Mouse (Mus musculus) midbrain, embryonic 14.5 days (tissue): ENCODE results near the gene Mblac1. TPM values are rescaled to one million over a fixed set of nuclear protein-coding genes. Genes with fewer than 3 reads are reported as not detected.

Experiments
- ATAC-seq: fragments of 200-750 bp; cut with Nextera tagmentation; 2 replicates; pipeline ENCODE4 v1.8.0; 2017; ENCODE audit warnings: moderate number of reproducible peaks, moderate library complexity; ENCODE audit not compliant: low FRiP score, low TSS enrichment
- DNase-seq: peaks from one replicate; pipeline ENCODE4 v3.0.0-alpha.2; 2015
- H3K27ac ChIP-seq: fragments of 300-500 bp; sonication (generic); replicated peaks from 2 replicates; pipeline ENCODE4 v1.5.1; 2014; ENCODE audit warnings: mild to moderate bottlenecking, low read depth, low read length, moderate library complexity
- H3K27me3 ChIP-seq: fragments of 300-500 bp; sonication (generic); 2 replicates; pipeline ENCODE4 v1.6.1; 2014; ENCODE audit warnings: low read length, control low read depth, mixed read lengths; ENCODE audit not compliant: control insufficient read depth, insufficient read depth
- H3K36me3 ChIP-seq: fragments of 300-500 bp; sonication (generic); 2 replicates; pipeline ENCODE4 v1.6.1; 2014; ENCODE audit warnings: low read length, control low read depth; ENCODE audit not compliant: control insufficient read depth, insufficient read depth
- H3K4me1 ChIP-seq: fragments of 300-500 bp; sonication (generic); 2 replicates; pipeline ENCODE4 v1.6.1; 2014; ENCODE audit warnings: mild to moderate bottlenecking, antibody characterized with exemption, low read length, control low read depth; ENCODE audit not compliant: control insufficient read depth, insufficient read depth
- H3K4me2 ChIP-seq: fragments of 300-500 bp; sonication (generic); 2 replicates; pipeline ENCODE4 v1.6.1; 2014; ENCODE audit warnings: mild to moderate bottlenecking, low read length, moderate library complexity
- H3K4me3 ChIP-seq: fragments of 300-500 bp; sonication (generic); replicated peaks from 2 replicates; pipeline ENCODE4 v1.5.1; 2014; ENCODE audit warnings: low read depth, low read length
- H3K9ac ChIP-seq: fragments of 300-500 bp; sonication (generic); replicated peaks from 2 replicates; pipeline ENCODE4 v1.6.1; 2014; ENCODE audit warnings: mild to moderate bottlenecking, low read length, moderate library complexity
- H3K9me3 ChIP-seq: fragments of 300-500 bp; sonication (generic); 2 replicates; pipeline ENCODE4 v1.6.1; 2016; ENCODE audit warnings: low read length, control low read depth, mixed read lengths; ENCODE audit not compliant: control insufficient read depth
- WGBS: fragments of 180-500 bp; shearing (Covaris S2); extraction: QIAGEN DNeasy Blood & Tissue Kit; methylation state at CpG from one replicate; pipeline ENCODE4 v1.1.7; 2014; 5-methylcytosine and 5-hydroxymethylcytosine counted together
- microRNA counts: library from miRNA; unstranded; fragments of <30 nt; microRNA quantifications from one replicate; lab custom pipeline; 2016
- microRNA-seq: library from miRNA; unstranded; fragments of <30 nt; microRNA quantifications from one replicate; pipeline ENCODE4, GENCODE M21; 2016
- polyA plus RNA-seq: library from polyadenylated mRNA; unstranded; fragments of >200 nt; fragmentation: Nextera tagmentation; extraction: Ambion mirVana; gene quantifications from 2 replicates; pipeline ENCODE4 v1.2.1, GENCODE M21; 2014

The Mblac1 gene
- polyA plus RNA-seq, 1 experiment from 2014 or later, result 12.6 TPM

DNA sequence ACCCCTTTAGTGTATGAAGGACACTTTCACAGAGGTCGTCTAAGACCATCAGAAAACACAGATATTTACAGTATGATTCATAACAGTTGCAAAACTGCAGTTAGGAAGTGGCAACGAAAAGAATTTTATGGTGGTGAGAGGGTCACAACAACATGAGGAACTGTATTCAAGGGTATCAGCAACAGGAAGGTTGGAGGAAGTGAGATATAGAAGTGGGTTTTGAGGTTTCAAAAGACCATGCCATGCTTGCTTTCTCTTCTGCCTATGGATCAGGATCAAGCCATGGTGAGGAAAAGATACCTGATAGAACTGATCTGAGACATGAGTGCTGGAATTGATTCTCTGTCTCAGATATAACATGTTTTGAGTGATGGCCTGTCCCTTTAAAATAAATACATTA lies 33.3 kb downstream of the Mblac1 start:
- Histone ChIP-seq H3K9ac (no peak overlapping the region), H3K36me3 (no peaks in the 10 kb centered on the region), H3K4me2 (no peak overlapping the region), H3K9me3 (no peaks in the 10 kb centered on the region), H3K27me3 (no peaks in the 10 kb centered on the region), H3K27ac (no peak overlapping the region), H3K4me1 (no peaks in the 10 kb centered on the region), H3K4me3 (no peak overlapping the region)
- WGBS, result 78% methylated on average over 2 of the region's 2 CpGs
- DNase-seq, result no peak
- no peak for ATAC-seq

DNA sequence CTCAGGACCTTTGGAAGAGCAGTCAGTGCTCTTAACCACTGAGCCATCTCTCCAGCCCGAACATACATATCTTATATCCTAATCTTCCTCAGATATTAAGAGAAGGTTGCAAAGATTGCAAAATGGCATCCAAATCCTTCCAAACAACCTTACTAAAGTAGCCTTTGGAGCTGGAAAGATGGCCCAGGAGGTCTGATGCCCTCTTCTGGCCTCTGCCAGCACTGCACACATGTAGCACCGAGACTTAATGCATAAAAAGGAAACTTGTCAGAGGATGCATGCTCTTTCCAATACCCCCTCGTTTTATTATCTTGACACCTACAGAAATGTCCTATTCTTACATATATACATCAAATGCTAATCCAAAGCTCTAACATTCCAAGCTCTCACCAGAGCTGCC lies 33.9 kb downstream of the Mblac1 start:
- ATAC-seq, result no peak
- no peaks in the 10 kb centered on the region for H3K27me3 ChIP-seq
- H3K4me2 ChIP-seq, result no peak overlapping the region
- H3K4me1 ChIP-seq, result no peaks in the 10 kb centered on the region
- H3K9me3 ChIP-seq, result no peaks in the 10 kb centered on the region
- H3K27ac ChIP-seq, result no peak overlapping the region
- no peak overlapping the region for H3K4me3 ChIP-seq
- 61% methylated on average over 3 of the region's 3 CpGs for WGBS
- H3K36me3 ChIP-seq, result no peaks in the 10 kb centered on the region
- H3K9ac ChIP-seq, result no peak overlapping the region
- peak; percentile 11 for DNase-seq

DNA sequence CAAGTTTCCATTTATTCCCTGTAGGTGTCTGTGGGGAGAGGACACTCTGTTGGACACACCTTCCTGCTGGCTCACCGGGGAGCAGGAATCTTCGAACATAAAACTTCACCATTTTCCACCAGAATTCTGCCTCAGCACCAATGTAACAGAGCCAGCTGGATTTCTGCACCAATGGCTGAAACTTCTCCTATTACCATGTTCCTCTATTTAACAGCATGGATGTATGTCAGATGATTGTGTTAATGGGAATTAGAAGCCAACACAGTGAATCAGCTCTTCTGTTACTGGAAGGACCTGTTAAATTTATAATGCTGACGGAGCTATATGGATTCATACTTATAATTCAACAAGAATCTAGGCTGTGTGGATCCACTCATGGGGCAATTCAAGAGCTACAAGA lies 35.4 kb downstream of the Mblac1 start:
- ATAC-seq, result no peak

DNA sequence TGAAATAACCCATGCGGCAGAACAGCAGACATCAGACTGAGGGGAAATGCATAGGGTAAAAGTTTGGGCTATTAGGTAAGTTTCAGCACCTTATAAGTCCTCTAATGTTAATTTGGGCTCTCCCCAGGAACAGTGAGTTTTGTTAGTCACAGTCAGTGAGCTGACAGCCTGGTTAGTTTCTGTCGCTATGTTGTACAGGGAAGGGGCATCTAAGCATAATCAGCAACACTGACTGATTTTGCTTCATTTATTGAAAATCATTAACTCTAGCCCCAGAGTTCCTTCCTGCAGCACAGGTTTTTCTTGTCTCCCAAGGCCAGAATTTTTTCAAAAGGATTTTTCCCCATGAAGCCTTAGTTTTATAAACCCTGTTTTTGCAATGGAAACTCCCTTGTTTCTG lies 39.7 kb downstream of the Mblac1 start:
- no peaks in the 10 kb centered on the region for H3K27me3 ChIP-seq
- no peak overlapping the region for H3K4me3 ChIP-seq
- H3K36me3 ChIP-seq, result no peaks in the 10 kb centered on the region
- DNase-seq (no peak), ATAC-seq (no peak)
- no peaks in the 10 kb centered on the region for H3K4me1 ChIP-seq
- no peaks in the 10 kb centered on the region for H3K9me3 ChIP-seq
- no peak overlapping the region for H3K4me2 ChIP-seq
- 88% methylated on average over 2 of the region's 2 CpGs for WGBS
- no peak overlapping the region for H3K27ac ChIP-seq
- no peak overlapping the region for H3K9ac ChIP-seq

More for the DNA sequence above, 35.4 kb downstream of the Mblac1 start:
- Histone ChIP-seq H3K27ac (no peak overlapping the region), H3K4me2 (no peak overlapping the region), H3K27me3 (no peaks in the 10 kb centered on the region), H3K36me3 (no peaks in the 10 kb centered on the region), H3K4me3 (no peak overlapping the region), H3K9ac (no peak overlapping the region), H3K9me3 (no peaks in the 10 kb centered on the region), H3K4me1 (no peaks in the 10 kb centered on the region)
- 97% methylated on average over 3 of the region's 3 CpGs for WGBS
- DNase-seq, result no peak

DNA sequence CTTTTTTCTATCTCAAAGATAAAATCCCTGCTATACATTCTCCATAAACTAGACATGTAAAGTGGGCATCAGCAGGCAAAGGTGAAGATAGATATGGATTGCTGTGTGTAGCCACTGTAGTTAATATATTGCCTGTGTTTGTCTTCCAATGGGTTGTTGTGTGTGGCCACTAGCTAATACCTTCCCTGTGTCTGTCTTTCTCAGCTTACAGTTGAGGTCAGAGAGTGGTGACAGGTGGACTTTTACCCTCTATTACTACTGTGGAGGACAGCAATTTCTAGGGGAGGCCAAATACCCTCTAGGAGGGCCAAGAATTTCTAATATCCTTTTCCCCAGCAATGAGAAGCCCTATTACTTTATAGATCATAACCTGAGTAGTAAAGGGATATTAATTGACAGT lies 40.1 kb downstream of the Mblac1 start:
- H3K27ac ChIP-seq, result no peak overlapping the region
- no peaks in the 10 kb centered on the region for H3K4me1 ChIP-seq
- no peaks in the 10 kb centered on the region for H3K9me3 ChIP-seq
- ATAC-seq (no peak), DNase-seq (no peak)
- no peaks in the 10 kb centered on the region for H3K27me3 ChIP-seq
- H3K9ac ChIP-seq, result no peak overlapping the region
- H3K4me2 ChIP-seq, result no peak overlapping the region
- no peaks in the 10 kb centered on the region for H3K36me3 ChIP-seq
- no peak overlapping the region for H3K4me3 ChIP-seq

DNA sequence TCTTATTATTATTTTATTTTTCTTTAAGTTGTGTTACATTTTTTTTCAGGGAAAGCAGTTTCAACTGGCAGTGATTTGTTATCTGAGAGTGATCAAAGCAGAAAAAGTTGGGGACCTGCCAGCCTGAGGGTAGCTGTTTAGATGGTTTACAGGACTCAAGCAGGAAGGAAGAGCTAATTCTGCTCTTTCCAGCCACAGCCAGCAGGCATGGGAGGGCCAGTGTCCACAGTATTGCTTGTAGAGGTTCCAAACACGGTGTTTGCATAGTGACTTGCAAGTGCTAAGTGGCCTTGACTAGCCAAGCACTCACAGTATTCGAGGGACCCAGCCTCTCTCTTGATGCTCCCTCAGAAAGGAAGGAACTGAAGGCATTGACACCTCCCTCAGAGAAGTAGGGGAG lies 47.4 kb downstream of the Mblac1 start:
- Histone ChIP-seq H3K27me3 (no peaks in the 10 kb centered on the region), H3K4me2 (no peak overlapping the region), H3K36me3 (no peaks in the 10 kb centered on the region), H3K4me1 (no peaks in the 10 kb centered on the region), H3K9me3 (no peaks in the 10 kb centered on the region), H3K27ac (no peak overlapping the region), H3K4me3 (no peak overlapping the region), H3K9ac (no peak overlapping the region)
- DNase-seq (no peak), ATAC-seq (no peak)
- WGBS, result 31% methylated on average over 2 of the region's 2 CpGs

MicroRNA genes within 50 kb of the gene (microRNA counts, 519-probe panel; counts per million panel counts)
- microRNA mmu-miR-106b (lab: Ali Mortazavi, UCI), result 6,789 counts per million, percentile 85 among the panel's probes with 10 or more counts
- microRNA mmu-miR-25 (lab: Ali Mortazavi, UCI), result 6,992 counts per million, percentile 89 among the panel's probes with 10 or more counts
- microRNA mmu-miR-93 (lab: Ali Mortazavi, UCI), result 6,540 counts per million, percentile 83 among the panel's probes with 10 or more counts

Small RNA genes within 50 kb of the gene (microRNA-seq; reads per million reads assigned to microRNA genes)
- gene Mir106b (12,661 reads per million, percentile 97 among the genes with 10 or more reads in this experiment), gene Mir25 (635 reads per million, percentile 76 among the genes with 10 or more reads in this experiment), gene Mir93 (13,268 reads per million, percentile 97 among the genes with 10 or more reads in this experiment)

Other genes starting within 250 kb of the Mblac1 start
- gene Gjc3, start 231.2 kb upstream of the Mblac1 start, polyA plus RNA-seq, result 0.13 and 0.43 TPM in 2 replicates
- gene Azgp1, start 212.8 kb upstream of the Mblac1 start, polyA plus RNA-seq, result not detected in 2 replicates
- not detected in 2 replicates for gene Smok3a, start 173.1 kb upstream of the Mblac1 start, polyA plus RNA-seq
- not detected in 2 replicates for gene Smok3b, start 172.9 kb upstream of the Mblac1 start, polyA plus RNA-seq
- gene Smok3c, start 141.1 kb upstream of the Mblac1 start, polyA plus RNA-seq, result not detected in 2 replicates
- 28.8 and 42.3 TPM in 2 replicates for gene Zkscan1, start 109.2 kb upstream of the Mblac1 start, polyA plus RNA-seq
- gene Zscan21, start 77.4 kb upstream of the Mblac1 start, polyA plus RNA-seq, result 94.0 and 113 TPM in 2 replicates
- gene Zfp113, start 38.6 kb upstream of the Mblac1 start, polyA plus RNA-seq, result 24.9 and 27.8 TPM in 2 replicates
- gene Cops6, start 33.2 kb upstream of the Mblac1 start, polyA plus RNA-seq, result 241 and 270 TPM in 2 replicates
- 16.8 and 19.9 TPM in 2 replicates for gene Ap4m1, start 22.3 kb upstream of the Mblac1 start, polyA plus RNA-seq
- gene Mcm7, start 21.9 kb upstream of the Mblac1 start, polyA plus RNA-seq, result 81.9 and 117 TPM in 2 replicates
- gene Taf6, start 6.9 kb upstream of the Mblac1 start, polyA plus RNA-seq, result 68.7 and 93.5 TPM in 2 replicates
- 24.3 and 32.0 TPM in 2 replicates for gene Cnpy4, start 6.8 kb upstream of the Mblac1 start, polyA plus RNA-seq
- not detected in 2 replicates for gene Nxpe5, start 31.6 kb downstream of the Mblac1 start, polyA plus RNA-seq
- gene Lamtor4, start 61.2 kb downstream of the Mblac1 start, polyA plus RNA-seq, result 71.5 and 90.0 TPM in 2 replicates
- 15.0 and 20.2 TPM in 2 replicates for gene BC037034, start 69.7 kb downstream of the Mblac1 start, polyA plus RNA-seq
- 1.4 and 2.0 TPM in 2 replicates for gene Gal3st4, start 78.5 kb downstream of the Mblac1 start, polyA plus RNA-seq
- 0.19 TPM in 1 of 2 replicates, not detected in the other for gene Gm43720, start 85.6 kb downstream of the Mblac1 start, polyA plus RNA-seq
- 37.3 and 59.5 TPM in 2 replicates for gene Gpc2, start 85.7 kb downstream of the Mblac1 start, polyA plus RNA-seq
- 4.4 and 9.3 TPM in 2 replicates for gene Stag3, start 85.9 kb downstream of the Mblac1 start, polyA plus RNA-seq
- not detected in 2 replicates for gene Pvrig, start 147.6 kb downstream of the Mblac1 start, polyA plus RNA-seq
- gene Zfp157, start 247.2 kb downstream of the Mblac1 start, polyA plus RNA-seq, result 81.7 and 83.9 TPM in 2 replicates